Mouse (Mus musculus): Measurements from ENCODE around the gene Snapc2. TPM values are rescaled to one million over a fixed set of nuclear protein-coding genes. Genes with fewer than 3 reads are reported as not detected.

Gene Snapc2
- polyA plus RNA-seq, 1 experiment from 2014 or later, result 59.8 TPM

GRCm38 (mm10) chr8:4214006-4214980 is 38.6 kb upstream of the Snapc2 start:
- peak; percentile 20; the same call in 1 of the 2 replicates for ATAC-seq (replicated peaks; ENCODE audit: insufficient number of reproducible peaks, low FRiP score, low TSS enrichment, low read depth)
- peak overlapping the region; percentile 28 for H3K9ac ChIP-seq (replicated peaks; ENCODE audit: low read length)

GRCm38 (mm10) chr8:4216296-4216695 is 36.6 kb upstream of the Snapc2 start:
- WGBS, result 4% methylated on average over 18 of the region's 18 CpGs
- Histone ChIP-seq H3K4me3 (ENCODE audit: low read depth, low read length) (peak overlapping the region; percentile 47), H3K36me3 (replicated peaks; ENCODE audit: control insufficient read depth, insufficient read depth, low read depth, low read length) (no peaks in the 10 kb centered on the region), H3K4me1 (ENCODE audit: control insufficient read depth, insufficient read depth, low read length) (no peaks in the 10 kb centered on the region; the same call in none of the 2 replicates), H3K27ac (replicated peaks; ENCODE audit: low read depth, low read length) (no peak overlapping the region), H3K9me3 (replicated peaks; ENCODE audit: control insufficient read depth, low read length) (no peaks in the 10 kb centered on the region), H3K4me2 (ENCODE audit: low read depth, low read length) (peak overlapping the region; percentile 77), H3K27me3 (ENCODE audit: control insufficient read depth, insufficient read depth, low read length) (peaks cover 31% of the 10 kb centered on the region), H3K9ac (replicated peaks; ENCODE audit: low read length) (peak overlapping the region; percentile 52)
- no peak for DNase-seq (ENCODE audit: low spot score)
- ATAC-seq (replicated peaks; ENCODE audit: insufficient number of reproducible peaks, low FRiP score, low TSS enrichment, low read depth), result no peak

More at GRCm38 (mm10) chr8:4214006-4214980, 38.6 kb upstream of the Snapc2 start:
- Histone ChIP-seq H3K27ac (replicated peaks; ENCODE audit: low read depth, low read length) (no peak overlapping the region), H3K4me3 (ENCODE audit: low read depth, low read length) (peak overlapping the region; percentile 36), H3K4me2 (ENCODE audit: low read depth, low read length) (peak overlapping the region; percentile 91), H3K9me3 (replicated peaks; ENCODE audit: control insufficient read depth, low read length) (no peaks in the 10 kb centered on the region), H3K36me3 (replicated peaks; ENCODE audit: control insufficient read depth, insufficient read depth, low read depth, low read length) (no peaks in the 10 kb centered on the region), H3K4me1 (ENCODE audit: control insufficient read depth, insufficient read depth, low read length) (no peaks in the 10 kb centered on the region; the same call in none of the 2 replicates), H3K27me3 (ENCODE audit: control insufficient read depth, insufficient read depth, low read length) (peaks cover 31% of the 10 kb centered on the region)
- DNase-seq (ENCODE audit: low spot score), result peak; percentile 58
- 9% methylated on average over 33 of the region's 33 CpGs for WGBS

- 2% methylated on average over 44 of the region's 44 CpGs for WGBS
- H3K27me3 ChIP-seq (ENCODE audit: control insufficient read depth, insufficient read depth, low read length), result peaks cover 31% of the 10 kb centered on the region
Observed at GRCm38 (mm10) chr8:4216791-4217621, 35.9 kb upstream of the Snapc2 start, which contains the start of gene Prr36. Prr36 (minus strand) TSS chr8:4217459.

GRCm38 (mm10) chr8:4219617-4220016 is 33.3 kb upstream of the Snapc2 start:
- DNase-seq (ENCODE audit: low spot score) (no peak), ATAC-seq (replicated peaks; ENCODE audit: insufficient number of reproducible peaks, low FRiP score, low TSS enrichment, low read depth) (no peak)
- no peak overlapping the region for H3K4me2 ChIP-seq (ENCODE audit: low read depth, low read length)
- H3K4me1 ChIP-seq (ENCODE audit: control insufficient read depth, insufficient read depth, low read length), result no peaks in the 10 kb centered on the region
- peaks cover 25% of the 10 kb centered on the region for H3K27me3 ChIP-seq (ENCODE audit: control insufficient read depth, insufficient read depth, low read length)
- H3K9ac ChIP-seq (replicated peaks; ENCODE audit: low read length), result no peak overlapping the region
- no peaks in the 10 kb centered on the region for H3K36me3 ChIP-seq (replicated peaks; ENCODE audit: control insufficient read depth, insufficient read depth, low read depth, low read length)
- WGBS, result 97% methylated on average over 3 of the region's 3 CpGs
- H3K27ac ChIP-seq (replicated peaks; ENCODE audit: low read depth, low read length), result no peak overlapping the region
- H3K9me3 ChIP-seq (replicated peaks; ENCODE audit: control insufficient read depth, low read length), result no peaks in the 10 kb centered on the region
- no peak overlapping the region for H3K4me3 ChIP-seq (ENCODE audit: low read depth, low read length)

More at GRCm38 (mm10) chr8:4216791-4217621, 35.9 kb upstream of the Snapc2 start, which contains the start of gene Prr36:
- H3K9ac ChIP-seq (replicated peaks; ENCODE audit: low read length), result peak within 1 kb of the TSS; percentile 52
- H3K4me1 ChIP-seq (ENCODE audit: control insufficient read depth, insufficient read depth, low read length), result no peaks in the 10 kb centered on the region; the same call in none of the 2 replicates
- ATAC-seq (replicated peaks; ENCODE audit: insufficient number of reproducible peaks, low FRiP score, low TSS enrichment, low read depth) (peak; percentile 83), DNase-seq (ENCODE audit: low spot score) (peak; percentile 66)
- H3K36me3 ChIP-seq (replicated peaks; ENCODE audit: control insufficient read depth, insufficient read depth, low read depth, low read length), result no peaks in the 10 kb centered on the region
- H3K4me2 ChIP-seq (ENCODE audit: low read depth, low read length), result peak within 1 kb of the TSS; percentile 77
- H3K9me3 ChIP-seq (replicated peaks; ENCODE audit: control insufficient read depth, low read length), result no peaks in the 10 kb centered on the region
- peak within 1 kb of the TSS; percentile 47 for H3K4me3 ChIP-seq (ENCODE audit: low read depth, low read length)
- H3K27ac ChIP-seq (replicated peaks; ENCODE audit: low read depth, low read length), result no peak within 1 kb of the TSS

GRCm38 (mm10) chr8:4222059-4222458 is 30.8 kb upstream of the Snapc2 start:
- Histone ChIP-seq H3K27me3 (ENCODE audit: control insufficient read depth, insufficient read depth, low read length) (peaks cover 12% of the 10 kb centered on the region; the same call in 1 of the 2 replicates), H3K4me3 (ENCODE audit: low read depth, low read length) (no peak overlapping the region), H3K36me3 (replicated peaks; ENCODE audit: control insufficient read depth, insufficient read depth, low read depth, low read length) (no peaks in the 10 kb centered on the region), H3K4me2 (ENCODE audit: low read depth, low read length) (no peak overlapping the region), H3K9ac (replicated peaks; ENCODE audit: low read length) (no peak overlapping the region), H3K9me3 (replicated peaks; ENCODE audit: control insufficient read depth, low read length) (no peaks in the 10 kb centered on the region), H3K27ac (replicated peaks; ENCODE audit: low read depth, low read length) (no peak overlapping the region), H3K4me1 (ENCODE audit: control insufficient read depth, insufficient read depth, low read length) (no peaks in the 10 kb centered on the region)
- ATAC-seq (replicated peaks; ENCODE audit: insufficient number of reproducible peaks, low FRiP score, low TSS enrichment, low read depth) (no peak), DNase-seq (ENCODE audit: low spot score) (no peak)

- ATAC-seq (replicated peaks; ENCODE audit: insufficient number of reproducible peaks, low FRiP score, low TSS enrichment, low read depth), result no peak
- Histone ChIP-seq H3K36me3 (replicated peaks; ENCODE audit: control insufficient read depth, insufficient read depth, low read depth, low read length) (no peaks in the 10 kb centered on the region), H3K9me3 (replicated peaks; ENCODE audit: control insufficient read depth, low read length) (no peaks in the 10 kb centered on the region), H3K4me1 (ENCODE audit: control insufficient read depth, insufficient read depth, low read length) (no peaks in the 10 kb centered on the region), H3K4me2 (ENCODE audit: low read depth, low read length) (peak overlapping the region; percentile 46; the same call in 1 of the 2 replicates), H3K27ac (replicated peaks; ENCODE audit: low read depth, low read length) (no peak overlapping the region), H3K27me3 (ENCODE audit: control insufficient read depth, insufficient read depth, low read length) (peaks cover 3% of the 10 kb centered on the region; the same call in 1 of the 2 replicates), H3K9ac (replicated peaks; ENCODE audit: low read length) (no peak overlapping the region), H3K4me3 (ENCODE audit: low read depth, low read length) (0 out of 2 replicates have a peak overlapping the region, but pooled peaks have one; percentile 18)
- whole genome bisulfite sequencing, result 10% methylated on average over 4 of the region's 4 CpGs
- no peak for DNase-seq (ENCODE audit: low spot score)
Observed at GRCm38 (mm10) chr8:4226323-4226722, 26.6 kb upstream of the Snapc2 start.

- H3K4me2 ChIP-seq (ENCODE audit: low read depth, low read length), result peak within 1 kb of the TSS; percentile 46
- peak within 1 kb of the TSS; percentile 39; the same call in 1 of the 2 replicates for H3K9ac ChIP-seq (replicated peaks; ENCODE audit: low read length)
- ATAC-seq (replicated peaks; ENCODE audit: insufficient number of reproducible peaks, low FRiP score, low TSS enrichment, low read depth) (peak; percentile 50; the same call in 1 of the 2 replicates), DNase-seq (ENCODE audit: low spot score) (no peak)
- no peak within 1 kb of the TSS for H3K27ac ChIP-seq (replicated peaks; ENCODE audit: low read depth, low read length)
- H3K4me1 ChIP-seq (ENCODE audit: control insufficient read depth, insufficient read depth, low read length), result no peaks in the 10 kb centered on the region
- peaks cover 3% of the 10 kb centered on the region; the same call in 1 of the 2 replicates for H3K27me3 ChIP-seq (ENCODE audit: control insufficient read depth, insufficient read depth, low read length)
- H3K4me3 ChIP-seq (ENCODE audit: low read depth, low read length), result peak within 1 kb of the TSS; percentile 18; the same call in 1 of the 2 replicates
- H3K36me3 ChIP-seq (replicated peaks; ENCODE audit: control insufficient read depth, insufficient read depth, low read depth, low read length), result no peaks in the 10 kb centered on the region
- no peaks in the 10 kb centered on the region for H3K9me3 ChIP-seq (replicated peaks; ENCODE audit: control insufficient read depth, low read length)
- 5% methylated on average over 31 of the region's 33 CpGs for WGBS
Observed at GRCm38 (mm10) chr8:4226739-4227347, 26.0 kb upstream of the Snapc2 start, which contains the start of gene Lrrc8e. Lrrc8e (plus strand) TSS chr8:4226827.

Data from embryonic facial prominence, embryonic 11.5 days (tissue).